Mouse (Mus musculus): ENCODE data around the gene Galk1.
A peak's percentile ranks its signal among the peaks of the same experiment; 100 is the strongest.

The Galk1 gene

DNA sequence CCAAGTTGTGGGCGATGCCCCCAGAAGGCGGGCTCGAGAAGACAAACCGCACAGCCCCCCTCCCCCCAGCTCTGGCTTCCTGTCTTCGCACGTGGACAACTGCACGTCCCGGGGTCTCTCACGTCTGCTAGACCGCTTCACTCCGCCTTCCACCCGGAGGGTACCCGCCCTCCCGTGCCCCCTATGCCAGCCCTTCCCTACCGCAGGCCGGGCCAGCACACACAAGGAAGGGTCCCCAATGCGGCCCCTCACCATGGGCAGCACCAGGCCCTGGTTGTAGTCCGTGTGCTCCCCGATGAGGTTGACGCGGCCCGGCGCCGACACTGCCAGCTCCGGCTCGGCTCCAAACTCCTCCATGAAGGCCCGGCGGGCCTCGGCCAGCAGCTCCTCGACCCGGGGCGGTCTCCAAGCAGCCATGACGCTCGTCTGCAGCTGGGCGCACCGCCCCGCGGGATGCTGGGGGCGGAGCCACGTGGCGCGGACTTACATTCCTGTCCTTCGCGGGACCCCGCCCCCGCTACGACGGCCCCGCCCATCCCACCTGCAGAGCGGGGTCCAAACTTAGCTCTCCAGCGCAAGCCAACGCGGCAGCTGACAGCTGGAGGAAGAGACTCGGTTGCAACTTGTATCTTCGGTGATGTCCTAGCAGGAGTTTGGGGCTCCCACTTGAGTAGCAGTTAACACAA lies at the start of gene Galk1:
Gene Galk1, minus strand, starts transcription at position 458 of the 686 bp plus-strand sequence.
- peak; percentile 52 to 70 for DNase-seq

DNA sequence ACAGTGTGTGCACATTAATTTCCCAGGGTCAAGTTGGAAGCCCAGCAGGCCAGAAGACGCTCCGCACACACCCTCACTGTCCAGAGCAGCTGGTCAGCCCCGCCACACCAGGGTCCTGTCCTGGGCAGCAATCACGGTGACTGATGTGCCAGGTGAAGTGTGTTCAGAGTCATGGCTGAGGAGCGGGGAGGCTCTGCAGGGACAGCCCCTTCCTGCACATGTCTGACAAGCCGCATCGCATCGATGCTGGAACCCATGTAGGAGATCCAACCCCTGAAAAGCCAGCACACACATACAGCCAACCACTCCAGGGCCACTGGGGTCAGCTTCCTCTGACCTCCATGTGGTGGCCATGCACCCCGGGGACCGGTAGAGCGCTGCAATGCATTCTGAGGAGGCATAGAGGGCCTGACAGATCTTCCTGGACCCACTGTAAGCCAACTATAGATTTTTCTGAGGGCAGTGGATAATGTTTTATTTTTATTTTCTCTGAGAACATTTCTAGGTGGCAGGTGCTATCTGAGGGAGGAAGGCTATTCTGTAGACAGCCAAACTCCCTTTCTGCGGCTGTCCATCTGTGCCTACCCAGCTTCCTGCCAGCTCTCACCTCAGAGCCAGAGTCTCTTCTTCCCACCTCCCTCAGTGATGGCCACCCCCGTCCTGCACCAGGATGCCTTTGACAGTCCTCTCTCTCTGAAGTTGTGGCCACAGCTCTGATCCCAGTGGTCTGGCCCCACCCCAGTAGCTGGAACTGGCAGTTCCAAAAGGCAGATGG lies 49.3 kb upstream of the Galk1 start:
- DNase-seq, result peak; percentile 79 to 83

DNA sequence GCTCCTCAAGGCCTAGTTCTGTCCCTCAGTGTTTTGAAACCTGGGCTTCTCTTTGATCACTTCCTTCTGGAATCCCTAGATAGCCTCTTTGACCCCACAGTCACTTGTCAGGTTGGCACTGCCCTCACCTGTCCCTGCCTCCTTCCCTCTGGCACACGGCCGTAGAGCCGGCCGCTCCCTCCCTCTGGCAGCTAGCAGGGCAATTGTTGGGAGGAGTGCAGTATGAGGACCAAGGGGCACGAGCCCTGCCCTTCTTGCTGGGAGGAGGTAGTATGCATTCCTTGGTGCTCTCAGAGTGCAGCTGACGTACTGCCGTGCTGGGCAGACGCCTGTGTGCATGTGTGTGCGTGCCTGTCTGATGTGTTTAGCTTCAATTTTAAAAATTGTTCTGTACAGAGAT lies 48.1 kb upstream of the Galk1 start:
- DNase-seq, result peak; percentile 40 to 55

DNA sequence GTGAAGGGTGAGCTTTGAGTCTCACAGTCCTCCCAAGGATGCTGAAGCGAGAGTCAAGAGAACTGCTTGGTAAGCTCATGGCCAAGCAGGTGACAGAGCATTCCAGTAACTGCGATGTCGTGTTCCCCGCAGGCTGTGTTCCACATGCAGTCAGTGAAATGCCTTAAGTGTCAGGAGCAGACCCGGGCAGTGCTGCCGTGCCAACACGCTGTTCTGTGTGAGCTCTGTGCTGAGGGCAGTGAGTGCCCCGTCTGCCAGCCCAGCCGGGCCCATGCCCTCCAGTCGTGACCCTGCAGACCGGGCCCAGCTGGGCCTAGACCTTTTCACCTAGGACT lies 47.1 kb upstream of the Galk1 start:
- peak; percentile 37 to 41 for DNase-seq

DNA sequence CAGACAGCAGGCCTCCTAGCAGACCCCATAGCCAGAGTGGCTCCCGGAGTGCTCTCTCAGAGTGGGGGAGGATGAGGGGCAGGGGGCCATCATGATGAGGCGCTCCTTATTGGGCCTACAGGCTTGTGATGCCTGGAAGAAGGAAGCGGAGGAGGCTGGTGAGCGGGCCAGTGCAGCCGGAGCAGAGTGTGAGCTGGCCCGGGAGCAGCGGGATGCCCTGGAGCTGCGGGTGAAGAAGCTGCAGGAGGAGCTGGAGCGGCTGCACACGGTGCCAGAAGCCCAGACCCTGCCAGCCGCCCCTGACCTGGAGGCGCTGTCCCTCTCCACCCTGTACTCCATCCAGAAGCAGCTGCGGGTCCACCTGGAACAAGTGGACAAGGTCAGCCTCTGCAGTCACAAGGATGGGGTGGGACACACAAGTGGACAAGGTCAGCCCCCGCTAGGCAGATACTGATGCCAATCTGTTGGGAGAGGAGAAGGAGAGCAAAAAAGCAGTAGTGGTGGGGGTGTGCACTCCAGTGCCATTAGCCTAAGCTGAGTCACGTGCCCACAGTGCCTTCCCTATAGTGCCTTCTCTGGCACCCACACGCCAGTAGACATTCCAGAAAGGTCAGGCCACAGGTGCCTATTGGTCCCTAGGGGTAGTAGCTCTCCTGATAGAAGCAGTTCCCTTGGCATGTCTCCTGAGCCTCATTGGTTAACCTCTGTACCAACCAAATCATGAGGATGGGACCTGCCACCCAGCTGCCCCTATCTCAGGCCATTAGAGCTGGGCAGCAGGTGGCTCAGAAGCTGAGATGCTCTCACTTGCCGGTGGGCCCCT lies 46.6 kb upstream of the Galk1 start:
- DNase-seq, result peak in 1 of 2 experiments; percentile 37

DNA sequence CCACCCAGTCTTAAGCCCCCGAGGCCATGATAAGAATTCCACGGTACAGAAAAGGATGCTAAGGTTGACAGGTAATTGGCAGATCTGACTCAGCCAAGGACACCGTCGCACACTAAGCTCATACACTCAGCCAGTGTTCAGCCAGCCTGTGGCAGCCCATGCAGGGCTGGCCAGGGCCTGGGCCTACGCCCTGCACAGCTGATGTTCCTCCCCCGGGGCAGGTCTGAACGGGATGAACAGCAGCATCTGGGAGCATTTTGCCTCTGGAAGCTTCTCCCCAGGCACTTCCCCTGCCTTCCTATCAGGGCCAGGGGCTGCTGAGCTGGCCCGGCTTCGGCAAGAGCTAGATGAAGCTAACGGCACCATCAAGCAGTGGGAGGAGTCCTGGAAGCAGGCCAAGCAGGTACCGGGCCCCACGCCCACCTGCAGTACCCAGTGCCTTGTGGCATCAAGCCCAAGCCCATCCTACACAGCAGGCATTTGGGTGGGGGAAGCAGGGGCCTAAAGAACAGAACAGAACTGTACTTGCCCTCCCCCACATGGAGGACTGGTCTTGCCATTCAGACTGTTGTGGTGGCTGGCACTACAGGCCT lies 45.6 kb upstream of the Galk1 start:
- peak; percentile 35 to 40 for DNase-seq

DNA sequence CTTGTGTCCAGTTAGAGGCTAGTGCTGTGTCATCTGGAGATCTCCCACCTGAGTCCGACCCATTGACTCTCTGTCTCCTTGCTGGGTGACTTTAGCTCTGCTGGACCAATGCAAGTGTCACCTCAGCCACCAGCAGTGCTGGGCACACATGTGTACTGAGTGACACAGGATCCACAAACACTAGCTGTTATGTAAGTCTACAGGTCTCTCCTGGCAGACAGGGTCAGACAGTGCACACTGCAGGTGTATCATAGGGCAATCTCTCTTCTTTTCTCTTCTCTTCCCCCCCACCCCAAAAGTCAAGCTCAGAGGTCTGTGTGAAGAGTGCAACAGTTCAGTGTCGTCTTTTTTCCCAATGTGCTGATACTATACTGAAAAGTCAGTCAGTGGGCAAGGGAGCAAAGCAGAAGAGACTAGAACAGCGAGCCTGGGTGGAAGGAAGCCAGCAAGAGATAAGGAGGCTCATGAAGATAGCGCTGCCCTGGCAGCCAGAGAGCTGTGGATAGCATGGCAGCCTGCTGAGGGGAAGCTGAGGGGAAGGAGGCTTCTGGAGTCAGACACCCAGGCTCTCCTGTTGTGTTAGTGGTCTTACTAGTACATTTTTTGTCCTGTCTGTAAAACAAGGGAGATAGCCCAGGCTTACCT lies 44.8 kb upstream of the Galk1 start:
- DNase-seq, result no peak

DNA sequence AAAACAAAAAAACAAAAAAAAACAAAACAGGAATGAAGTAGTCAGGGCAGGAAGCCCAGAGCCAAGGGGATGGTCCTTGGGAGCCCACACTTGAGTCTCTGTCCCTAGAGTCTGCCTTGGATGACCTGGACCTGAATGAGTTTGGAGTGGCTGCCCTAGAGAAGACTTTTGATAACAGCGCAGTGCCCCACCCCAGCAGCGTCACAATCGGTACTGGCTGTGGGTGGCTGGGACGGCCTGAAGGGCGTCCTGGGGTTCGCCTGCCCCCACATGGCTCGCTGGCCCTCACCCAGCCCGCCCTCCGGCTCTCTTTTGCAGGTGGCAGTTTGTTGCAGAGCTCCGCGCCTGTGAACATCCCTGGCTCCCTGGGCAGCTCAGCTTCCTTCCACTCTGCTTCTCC lies 43.4 kb upstream of the Galk1 start:
- DNase-seq, result no peak

DNA sequence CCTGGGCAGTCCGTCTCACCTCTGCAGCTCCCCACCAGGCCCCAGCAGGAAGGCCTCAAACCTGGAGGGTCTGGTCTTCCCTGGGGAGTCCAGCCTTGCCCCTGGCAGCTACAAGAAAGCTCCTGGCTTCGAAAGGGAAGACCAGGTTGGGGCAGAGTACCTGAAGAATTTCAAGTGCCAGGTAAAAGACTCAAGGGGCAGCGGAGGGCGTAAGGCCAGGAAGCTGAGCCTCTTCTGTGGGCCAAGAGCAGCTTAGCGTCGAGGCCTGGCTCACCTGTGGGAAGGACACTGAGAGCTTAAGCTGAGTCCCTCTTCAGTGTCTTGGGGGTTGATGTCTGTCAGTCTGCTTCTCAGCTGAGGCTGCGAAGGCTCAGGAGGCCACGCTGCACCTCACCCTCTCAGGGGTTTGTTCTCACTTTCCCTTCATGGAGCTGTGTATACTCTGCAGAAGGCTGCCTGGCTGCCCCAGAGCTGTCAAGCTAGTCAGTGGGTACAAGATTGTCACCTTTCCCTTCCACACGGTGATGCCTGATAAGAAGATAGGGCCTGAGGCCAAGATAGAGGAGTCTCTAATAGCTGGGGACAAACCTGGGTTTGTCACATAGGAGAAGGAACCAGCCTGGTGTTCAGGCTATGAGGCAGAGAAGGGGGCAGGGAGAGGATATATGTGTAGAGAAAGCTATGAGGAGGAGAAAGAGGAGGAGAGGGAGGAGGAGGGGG lies 41.2 kb upstream of the Galk1 start:
- DNase-seq, result no peak

DNA sequence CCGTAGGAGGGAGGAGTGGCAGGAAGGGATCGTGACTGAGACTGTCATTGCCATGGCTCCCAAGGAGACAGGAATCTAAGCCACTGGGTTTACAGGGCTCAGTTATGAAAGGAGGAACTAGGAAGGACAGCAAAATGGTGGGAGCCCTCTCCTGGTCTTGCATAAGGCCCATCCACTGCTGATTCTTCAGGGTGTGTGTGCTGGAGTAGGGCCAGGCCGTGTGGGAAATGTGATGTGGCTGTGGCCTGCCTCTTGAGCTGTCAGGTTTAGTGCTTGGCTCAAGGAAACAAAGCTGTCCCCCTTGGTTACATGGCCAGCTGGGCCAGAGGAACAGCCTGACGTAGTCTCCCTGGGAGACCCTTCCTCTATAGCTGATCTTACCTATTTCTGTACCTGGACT lies 37.7 kb upstream of the Galk1 start:
- no peak for DNase-seq

DNA sequence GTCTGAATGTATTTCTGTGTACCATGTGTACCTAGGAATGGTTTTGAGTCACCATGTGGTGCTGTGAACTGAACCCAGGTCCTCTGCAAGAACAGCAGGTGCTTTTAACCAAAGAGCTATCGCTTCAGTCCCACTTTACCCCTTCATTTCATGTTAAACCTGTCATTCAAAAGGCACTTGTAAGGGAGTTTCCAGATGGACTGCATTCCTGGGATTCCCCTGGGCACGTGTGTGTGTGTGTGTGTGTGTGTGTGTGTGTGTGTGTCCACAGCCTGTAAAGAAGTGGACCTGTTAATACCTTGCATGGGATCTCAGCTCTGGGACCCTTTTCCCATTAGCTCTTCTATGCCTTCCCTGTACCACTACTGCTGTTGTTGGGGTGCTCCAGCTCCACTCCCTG lies 37.1 kb upstream of the Galk1 start:
- no peak for DNase-seq

DNA sequence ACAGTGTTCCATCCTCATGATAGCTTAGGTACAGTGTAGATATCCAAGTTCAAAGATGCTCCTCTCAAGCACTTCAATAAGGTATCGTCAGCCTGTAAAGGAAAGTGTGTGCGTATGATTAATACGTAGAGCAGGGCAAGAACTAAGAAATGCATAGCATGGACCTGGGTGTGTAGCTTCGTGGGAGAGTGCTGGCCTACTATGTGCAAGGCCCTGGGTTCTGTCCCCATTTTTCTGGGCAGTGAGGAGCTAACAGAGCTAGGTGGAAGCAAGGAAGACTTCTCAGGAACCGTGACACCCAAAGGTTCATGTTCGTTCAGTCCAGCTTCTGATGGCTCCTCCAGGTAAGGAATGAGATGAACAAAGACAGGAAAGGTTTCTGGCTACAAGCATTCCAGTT lies 32.7 kb upstream of the Galk1 start:
- no peak for DNase-seq

DNA sequence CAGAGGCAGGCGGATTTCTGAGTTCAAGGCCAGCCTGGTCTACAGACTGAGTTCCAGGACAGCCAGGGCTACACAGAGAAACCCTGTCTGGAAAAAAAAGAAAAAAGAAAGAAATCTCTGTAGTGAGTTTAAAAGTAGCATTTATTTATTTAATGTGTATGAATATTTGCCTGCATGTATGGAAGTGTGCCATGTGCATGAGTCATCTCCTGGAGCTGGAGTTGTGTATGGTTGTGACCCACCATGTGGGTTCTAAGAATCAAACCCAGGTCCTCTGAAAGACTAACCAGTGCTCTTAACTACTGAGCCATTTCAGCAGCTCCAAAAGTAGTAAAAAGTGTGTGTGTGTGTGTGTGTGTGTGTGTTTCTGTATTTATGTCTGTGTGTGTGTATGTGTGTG lies 30.8 kb upstream of the Galk1 start:
- DNase-seq, result no peak

DNA sequence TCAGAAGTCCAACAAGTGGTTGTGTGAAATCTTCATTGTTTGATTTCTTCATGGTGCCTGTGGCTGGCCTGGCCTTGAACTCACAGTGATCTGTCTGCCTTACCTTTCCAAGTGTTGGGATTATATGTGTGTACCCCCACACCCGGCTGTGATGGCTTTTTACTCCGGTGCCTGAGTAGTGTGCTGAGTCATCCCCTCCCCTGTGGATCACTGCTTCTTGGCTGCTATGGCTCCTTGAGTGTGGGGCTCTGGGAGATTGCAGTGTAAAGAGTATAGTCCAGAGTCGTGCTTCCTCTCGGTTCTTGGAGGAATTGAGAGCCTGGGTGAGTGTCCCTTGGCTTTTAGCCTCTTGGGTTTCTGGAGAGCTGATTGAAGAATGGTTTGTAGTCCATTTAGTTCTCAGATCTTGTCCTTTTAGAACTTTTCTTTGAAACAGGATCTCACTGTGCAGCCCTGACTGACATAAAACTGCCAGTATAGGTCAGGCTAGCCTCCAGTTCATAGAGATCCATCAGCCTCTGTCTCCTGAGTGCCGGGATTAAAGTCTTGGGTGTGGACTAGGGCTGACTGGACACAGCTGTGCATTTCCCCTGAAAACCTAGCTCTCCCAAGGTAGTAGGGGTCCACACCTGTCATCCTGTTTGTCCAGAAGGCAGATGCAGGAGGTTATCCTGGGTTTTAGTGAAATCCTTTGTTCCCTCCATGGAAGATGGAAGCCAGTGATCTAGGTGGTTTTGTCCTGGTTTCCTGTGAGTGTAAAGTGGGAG lies 30.0 kb upstream of the Galk1 start:
- DNase-seq, result no peak

DNA sequence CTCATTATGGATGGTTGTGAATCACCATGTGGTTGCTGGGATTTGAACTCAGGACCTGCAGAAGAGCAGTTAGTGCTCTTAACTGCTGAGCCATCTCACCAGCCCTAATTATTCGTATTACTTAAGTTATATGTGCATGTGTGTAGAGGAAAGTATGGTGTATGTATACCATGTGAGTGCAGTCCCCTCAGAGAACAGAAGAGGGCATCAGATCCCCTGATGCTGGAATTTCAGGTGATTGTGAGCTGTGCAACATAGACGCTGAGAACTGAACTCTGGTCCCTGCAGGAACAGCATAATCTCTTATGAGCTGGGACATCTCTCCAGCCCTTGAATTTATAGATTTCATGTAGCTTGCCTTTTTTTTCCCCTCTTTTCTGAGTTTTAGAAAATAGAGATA lies 29.3 kb upstream of the Galk1 start:
- no peak for DNase-seq

DNA sequence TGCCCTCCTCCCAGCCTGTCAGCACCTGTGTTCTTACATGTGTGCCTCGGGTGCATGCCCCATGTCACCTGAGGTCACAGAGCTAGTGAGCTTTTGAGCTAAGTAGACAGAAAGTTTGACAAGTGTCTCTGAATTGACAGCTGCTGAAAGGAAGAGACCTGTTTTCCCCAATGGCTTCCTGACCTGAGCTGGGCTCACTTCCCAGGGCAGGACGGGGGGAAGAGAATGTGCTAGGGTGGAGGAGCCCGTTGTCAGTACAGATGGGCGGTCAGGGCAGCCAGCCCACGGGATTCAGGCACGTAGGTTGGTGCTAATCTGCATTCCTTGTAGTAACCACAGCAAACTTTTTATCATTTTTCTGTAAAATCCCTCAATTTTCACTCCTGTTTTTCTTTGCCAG lies 28.1 kb upstream of the Galk1 start:
- peak; percentile 39 to 51 for DNase-seq

DNA sequence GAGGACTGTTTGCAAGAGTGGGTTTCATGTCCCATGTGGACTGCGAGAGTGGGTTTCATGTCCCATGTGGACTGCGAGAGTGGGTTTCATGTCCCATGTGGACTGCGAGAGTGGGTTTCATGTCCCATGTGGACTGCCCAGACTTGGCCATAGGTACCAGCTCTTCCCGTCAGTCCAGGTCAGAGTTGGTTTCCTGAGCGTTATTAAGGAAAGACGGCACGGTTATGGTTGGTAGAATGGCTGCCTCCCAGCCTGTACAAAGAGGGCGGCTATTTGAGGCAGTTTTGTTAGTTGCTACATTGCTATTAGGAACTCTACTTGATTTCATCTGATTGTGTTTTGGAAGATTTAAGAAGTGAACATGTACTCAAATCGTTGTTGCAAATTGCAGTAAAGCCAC lies 25.3 kb upstream of the Galk1 start:
- no peak for DNase-seq

DNA sequence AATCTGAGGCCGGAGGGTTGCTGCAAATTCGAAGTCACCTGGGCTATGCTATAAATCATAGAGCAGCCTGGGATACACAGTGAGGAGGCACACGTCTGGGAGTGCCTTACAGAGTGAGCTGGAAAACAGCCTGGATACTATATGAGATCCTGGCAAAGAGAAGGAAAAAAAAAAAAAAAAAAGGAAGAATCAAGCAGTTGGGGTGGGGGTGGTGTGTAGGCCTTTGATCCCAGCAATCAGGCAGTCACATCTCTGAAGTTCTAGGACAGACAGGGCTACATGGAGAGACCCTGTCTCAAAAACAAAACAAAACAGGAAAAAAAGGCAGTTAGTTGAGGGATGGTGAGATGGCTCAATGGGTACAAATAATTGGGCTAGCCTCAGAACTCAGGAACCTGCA lies 24.2 kb upstream of the Galk1 start:
- no peak for DNase-seq

DNA sequence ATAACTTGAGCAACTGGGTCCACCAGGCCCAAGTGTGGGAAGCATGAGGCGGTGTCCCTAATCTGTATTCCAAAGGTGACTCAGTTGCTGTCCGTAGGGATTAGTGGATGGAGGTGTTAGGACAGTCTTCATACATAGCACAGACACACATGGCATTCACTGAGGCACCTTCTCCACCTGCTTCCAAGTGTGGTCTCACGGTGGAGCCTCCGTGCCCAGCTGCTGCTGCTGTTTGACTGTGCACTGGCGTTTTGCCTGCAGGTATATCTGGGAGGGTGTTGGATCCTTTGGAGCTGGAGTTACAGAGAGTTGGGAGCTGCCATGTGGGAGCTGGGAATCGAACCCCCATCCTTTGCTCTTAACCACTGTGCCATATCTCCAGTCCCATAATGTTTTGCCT lies 22.1 kb upstream of the Galk1 start:
- DNase-seq, result no peak

DNA sequence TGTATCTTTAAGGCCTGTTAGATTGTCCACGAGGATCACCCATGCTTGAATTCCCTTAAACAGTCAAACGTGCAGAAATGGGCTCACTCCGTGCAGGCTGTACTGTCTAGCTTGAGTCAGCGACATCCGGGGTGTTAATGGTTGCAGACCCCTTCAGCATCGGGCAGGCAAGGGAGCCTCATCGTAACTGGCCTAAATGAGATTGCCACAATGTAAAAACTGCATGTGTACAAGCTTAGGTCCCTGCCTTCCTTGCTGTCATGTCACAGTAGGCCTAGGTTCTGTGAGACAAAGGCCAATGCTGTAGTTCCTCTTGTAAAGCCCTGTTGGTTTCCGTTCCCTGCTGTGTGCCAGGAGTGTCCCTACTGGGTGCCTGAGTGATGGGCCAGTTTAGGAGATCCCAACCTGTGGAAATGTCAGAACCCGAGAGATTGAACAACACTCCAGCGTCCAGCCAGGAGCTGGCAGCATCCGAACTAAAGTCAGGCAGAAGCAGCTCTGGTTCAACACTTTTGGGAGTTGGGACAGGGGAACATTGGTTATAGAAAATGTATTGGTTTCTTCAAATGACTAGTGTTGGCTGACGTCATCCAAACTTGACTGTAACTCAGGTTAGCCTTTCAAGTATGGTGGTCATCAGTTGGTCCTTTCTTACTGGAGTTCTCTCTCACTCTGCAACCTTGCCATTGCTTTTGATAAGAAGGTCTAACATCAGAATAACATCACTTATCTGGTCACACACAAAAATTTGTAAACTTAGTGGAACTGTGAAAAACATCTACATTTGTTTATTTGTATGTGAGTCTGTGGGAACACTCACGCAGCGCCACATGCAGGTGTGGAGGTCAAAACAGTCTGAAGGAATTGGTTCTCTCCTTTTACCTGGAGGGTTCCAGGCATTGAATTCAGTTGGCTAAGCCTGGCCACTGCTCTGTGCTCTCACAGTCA lies 18.7 kb upstream of the Galk1 start:
- DNase-seq, result no peak
